Mouse (Mus musculus): Measurements from ENCODE around the gene Large1.
"Not testable (repeated sequence)": the region's sequence is repeated elsewhere in the genome, so short reads cannot be mapped to it uniquely, and the experiment has no call there.

The Large1 gene

GRCm38 (mm10) chr8:73353108-73353793 lies at the start of gene Large1:
TSS of gene Large1 (minus strand) at chr8:73353540.
- peak; percentile 99 for DNase-seq

GRCm38 (mm10) chr8:73400343-73400742 lies 47.0 kb upstream of the Large1 start:
- DNase-seq = no peak

- not testable (repeated sequence) for DNase-seq
These were observed 19.7 kb upstream of the Large1 start for GRCm38 (mm10) chr8:73373001-73373400.

- peak; percentile 86 for DNase-seq
These were observed 2.6 kb upstream of the Large1 start for GRCm38 (mm10) chr8:73355979-73356378.

GRCm38 (mm10) chr8:73354201-73354881 lies 1.0 kb upstream of the Large1 start:
- DNase-seq = peak; percentile 62

- no peak for DNase-seq
These were observed 447 bp upstream of the Large1 start for GRCm38 (mm10) chr8:73353794-73354179.

GRCm38 (mm10) chr8:73352301-73353107 lies 836 bp downstream of the Large1 start:
- DNase-seq = peak; percentile 34

GRCm38 (mm10) chr8:73350366-73350765 lies 3.0 kb downstream of the Large1 start:
- peak; percentile 39 for DNase-seq

- DNase-seq = peak; percentile 63
These were observed 10.5 kb downstream of the Large1 start for GRCm38 (mm10) chr8:73342761-73343395.

- no peak for DNase-seq
These were observed 16.5 kb downstream of the Large1 start for GRCm38 (mm10) chr8:73336845-73337244.

- DNase-seq = no peak
These were observed 24.2 kb downstream of the Large1 start for GRCm38 (mm10) chr8:73329131-73329530.

GRCm38 (mm10) chr8:73328056-73328455 lies 25.3 kb downstream of the Large1 start:
- DNase-seq = no peak

GRCm38 (mm10) chr8:73324667-73325066 lies 28.7 kb downstream of the Large1 start:
- DNase-seq = no peak

GRCm38 (mm10) chr8:73323591-73323990 lies 29.7 kb downstream of the Large1 start:
- DNase-seq = no peak

GRCm38 (mm10) chr8:73319500-73319899 lies 33.8 kb downstream of the Large1 start:
- not testable (repeated sequence) for DNase-seq

GRCm38 (mm10) chr8:73313911-73314310 lies 39.4 kb downstream of the Large1 start:
- no peak for DNase-seq

GRCm38 (mm10) chr8:73312714-73313607 lies 40.4 kb downstream of the Large1 start:
- DNase-seq = peak; percentile 21

GRCm38 (mm10) chr8:73310471-73310870 lies 42.9 kb downstream of the Large1 start:
- no peak for DNase-seq

- no peak for DNase-seq
These were observed 43.3 kb downstream of the Large1 start for GRCm38 (mm10) chr8:73310036-73310435.

- no peak for DNase-seq
These were observed 49.4 kb downstream of the Large1 start for GRCm38 (mm10) chr8:73303907-73304306.

GRCm38 (mm10) chr8:73302947-73303346 lies 50.4 kb downstream of the Large1 start:
- no peak for DNase-seq

- no peak for DNase-seq
These were observed 57.8 kb downstream of the Large1 start for GRCm38 (mm10) chr8:73295531-73295930.

All from lung, postnatal 36 days (tissue).